Mouse (Mus musculus) hindbrain, embryonic 11.5 days (tissue): ENCODE results near the gene Srsx. TPM values are rescaled to one million over a fixed set of nuclear protein-coding genes. Genes with fewer than 3 reads are reported as not detected.
"Not testable (repeated sequence)": the region's sequence is repeated elsewhere in the genome, so short reads cannot be mapped to it uniquely, and the experiment has no call there.

Experiments
- ATAC-seq: fragments of 200-750 bp; cut with Nextera tagmentation; 2 replicates; pipeline ENCODE4 v1.8.0; 2017; ENCODE audit warnings: mild to moderate bottlenecking, moderate TSS enrichment, moderate library complexity; ENCODE audit not compliant: low FRiP score
- DNase-seq: peaks from one replicate; pipeline ENCODE4 v3.0.0-alpha.2; 2015; ENCODE audit warnings: low spot score
- H3K27ac ChIP-seq: fragments of 300-500 bp; sonication (generic); 2 replicates; pipeline ENCODE4 v1.5.1; 2014; ENCODE audit warnings: mild to moderate bottlenecking, low read depth, low read length
- H3K27me3 ChIP-seq: fragments of 300-500 bp; sonication (generic); 2 replicates; pipeline ENCODE4 v1.6.1; 2014; ENCODE audit warnings: mild to moderate bottlenecking, low read length, moderate library complexity, mixed read lengths; ENCODE audit not compliant: control insufficient read depth, insufficient read depth
- H3K36me3 ChIP-seq: fragments of 300-500 bp; sonication (generic); 2 replicates; pipeline ENCODE4 v1.6.1; 2014; ENCODE audit warnings: mild to moderate bottlenecking, low read length, moderate library complexity, mixed read lengths; ENCODE audit not compliant: control insufficient read depth, insufficient read depth
- H3K4me1 ChIP-seq: fragments of 300-500 bp; sonication (generic); replicated peaks from 2 replicates; pipeline ENCODE4 v1.6.1; 2014; ENCODE audit warnings: low read length, mixed read lengths; ENCODE audit not compliant: control insufficient read depth, insufficient read depth
- H3K4me2 ChIP-seq: fragments of 300-500 bp; sonication (generic); replicated peaks from 2 replicates; pipeline ENCODE4 v1.6.1; 2014; ENCODE audit warnings: mild to moderate bottlenecking, low read depth, low read length
- H3K4me3 ChIP-seq: fragments of 300-500 bp; sonication (generic); 2 replicates; pipeline ENCODE4 v1.5.1; 2014; ENCODE audit warnings: low read depth, low read length
- H3K9ac ChIP-seq: fragments of 300-500 bp; sonication (generic); 2 replicates; pipeline ENCODE4 v1.6.1; 2014; ENCODE audit warnings: low read depth, low read length
- H3K9me3 ChIP-seq: fragments of 300-500 bp; sonication (generic); 2 replicates; pipeline ENCODE4 v1.6.1; 2016; ENCODE audit warnings: low read length; ENCODE audit not compliant: control insufficient read depth
- WGBS: fragments of 180-500 bp; shearing (Covaris S2); extraction: QIAGEN DNeasy Blood & Tissue Kit; methylation state at CpG from one replicate; pipeline ENCODE4 v1.1.7; 2014; 5-methylcytosine and 5-hydroxymethylcytosine counted together
- polyA plus RNA-seq: library from polyadenylated mRNA; unstranded; fragments of >200 nt; fragmentation: Nextera tagmentation; extraction: Ambion mirVana; gene quantifications from 2 replicates; pipeline ENCODE4 v1.2.1, GENCODE M21; 2014

The Srsx gene
- not detected in 2 replicates for polyA plus RNA-seq

DNA sequence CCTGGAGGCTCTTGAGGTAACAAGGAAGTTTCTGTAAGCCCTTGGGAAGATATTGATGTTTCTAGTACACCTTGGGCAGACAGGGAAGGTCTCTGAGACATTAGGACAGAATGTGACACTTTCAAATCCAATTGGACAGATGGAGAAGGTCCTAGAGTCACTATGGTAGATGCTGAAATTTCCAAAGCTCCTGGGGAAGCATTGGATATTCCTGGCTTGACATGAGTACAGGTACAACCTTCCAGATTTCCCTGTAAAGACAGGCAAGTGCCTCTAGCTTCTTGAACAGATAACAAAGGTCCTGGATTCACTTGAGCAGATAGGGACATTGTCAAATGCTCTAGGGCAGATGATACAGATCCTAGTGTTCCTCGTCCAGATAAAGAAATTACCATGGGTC is at the start of gene Srsx:
TSS of gene Srsx (minus strand) at position 101 of the 400 bp plus-strand sequence.
- H3K27me3 ChIP-seq, H3K9ac ChIP-seq, H3K4me3 ChIP-seq, H3K36me3 ChIP-seq, H3K4me1 ChIP-seq, H3K27ac ChIP-seq, ATAC-seq, DNase-seq, H3K4me2 ChIP-seq, H3K9me3 ChIP-seq: not testable (repeated sequence)
- WGBS = no CpG with 5 or more reads among the region's 1 CpGs

DNA sequence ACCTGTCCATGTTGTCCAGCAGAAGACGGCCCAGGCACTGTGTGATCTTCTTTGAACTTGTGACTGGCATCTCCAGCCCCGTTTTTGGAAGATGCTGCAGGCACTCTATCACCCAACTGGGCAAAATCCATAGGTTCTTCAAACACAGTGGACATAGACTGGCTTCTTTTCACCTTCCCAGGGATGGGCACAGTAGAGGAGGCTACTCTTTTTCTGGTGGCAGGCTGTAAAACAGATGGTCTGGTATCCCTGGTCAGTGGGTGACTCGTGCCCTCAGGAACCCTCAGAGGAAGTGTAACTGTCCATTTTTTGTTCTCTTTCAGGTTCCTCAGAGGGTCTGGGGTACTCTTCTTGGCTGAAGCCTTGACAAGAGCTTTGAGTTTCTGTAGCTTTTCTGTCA is 24.5 kb upstream of the Srsx start, which contains the start of gene Gm17577:
TSS of gene Gm17577 (minus strand) at position 101 of the 400 bp plus-strand sequence.
- DNase-seq, H3K4me3 ChIP-seq, H3K4me2 ChIP-seq, H3K9me3 ChIP-seq, H3K27me3 ChIP-seq, H3K4me1 ChIP-seq, H3K27ac ChIP-seq, H3K36me3 ChIP-seq, ATAC-seq, H3K9ac ChIP-seq: not testable (repeated sequence)
- no CpG with 5 or more reads among the region's 3 CpGs for WGBS

Other genes with a start within 250 kb of the Srsx start
- gene Gm17521, start 192.8 kb downstream of the Srsx start, polyA plus RNA-seq = not detected in 2 replicates
- 25.7 and 33.8 TPM in 2 replicates for gene Cldn34c1, start 119.0 kb downstream of the Srsx start, polyA plus RNA-seq
- gene Gm17577, start 24.4 kb upstream of the Srsx start, polyA plus RNA-seq = not detected in 2 replicates